Mouse (Mus musculus) intestine, embryonic 14.5 days (tissue): ENCODE results near the gene Nfib. TPM values are rescaled to one million over a fixed set of nuclear protein-coding genes. Genes with fewer than 3 reads are reported as not detected.

Experiments
- ATAC-seq: fragments of 200-750 bp; cut with Nextera tagmentation; replicated peaks from 2 replicates; pipeline ENCODE4 v1.8.0; 2017; ENCODE audit warnings: low read depth, moderate number of reproducible peaks, moderate TSS enrichment, moderate library complexity; ENCODE audit not compliant: low FRiP score, low TSS enrichment
- DNase-seq: peaks from one replicate; pipeline ENCODE4 v3.0.0-alpha.2; 2018; ENCODE audit warnings: low spot score
- H3K27ac ChIP-seq: fragments of 300-500 bp; sonication (generic); 2 replicates; pipeline ENCODE4 v1.5.1; 2014; ENCODE audit warnings: low read depth, mild to moderate bottlenecking, control low read depth
- H3K27me3 ChIP-seq: fragments of 300-500 bp; sonication (generic); replicated peaks from 2 replicates; pipeline ENCODE4 v1.6.1; 2014; ENCODE audit warnings: low read length, control low read depth; ENCODE audit not compliant: control insufficient read depth, insufficient read depth
- H3K36me3 ChIP-seq: fragments of 300-500 bp; sonication (generic); 2 replicates; pipeline ENCODE4 v1.6.1; 2014; ENCODE audit warnings: low read length, control low read depth; ENCODE audit not compliant: control insufficient read depth, insufficient read depth
- H3K4me1 ChIP-seq: fragments of 300-500 bp; sonication (generic); replicated peaks from 2 replicates; pipeline ENCODE4 v1.6.1; 2014; ENCODE audit warnings: low read length, control low read depth, mixed read lengths; ENCODE audit not compliant: control insufficient read depth, insufficient read depth
- H3K4me2 ChIP-seq: fragments of 300-500 bp; sonication (generic); 2 replicates; pipeline ENCODE4 v1.6.1; 2014; ENCODE audit warnings: low read length
- H3K4me3 ChIP-seq: fragments of 300-500 bp; sonication (generic); 2 replicates; pipeline ENCODE4 v1.5.1; 2014; ENCODE audit warnings: low read depth, low read length, control low read depth, mixed read lengths
- H3K9ac ChIP-seq: fragments of 300-500 bp; sonication (generic); 2 replicates; pipeline ENCODE4 v1.6.1; 2014; ENCODE audit warnings: mild to moderate bottlenecking, low read length
- H3K9me3 ChIP-seq: fragments of 300-500 bp; sonication (generic); 2 replicates; pipeline ENCODE4 v1.6.1; 2016; ENCODE audit warnings: low read length, control low read depth; ENCODE audit not compliant: control insufficient read depth
- WGBS: fragments of 180-500 bp; shearing (Covaris S2); extraction: QIAGEN DNeasy Blood & Tissue Kit; methylation state at CpG from one replicate; pipeline ENCODE4 v1.1.7; 2014; 5-methylcytosine and 5-hydroxymethylcytosine counted together
- polyA plus RNA-seq: library from polyadenylated mRNA; unstranded; fragments of >200 nt; fragmentation: Nextera tagmentation; extraction: Ambion mirVana; gene quantifications from 2 replicates; pipeline ENCODE4 v1.2.1, GENCODE M21; 2014

Gene Nfib
- polyA plus RNA-seq, 1 experiment from 2014 or later, result 61.7 TPM

- Histone ChIP-seq H3K9me3 (no peaks in the 10 kb centered on the region), H3K4me1 (peaks cover 21% of the 10 kb centered on the region), H3K27me3 (no peaks in the 10 kb centered on the region), H3K4me2 (no peak overlapping the region), H3K27ac (no peak overlapping the region), H3K9ac (no peak overlapping the region), H3K4me3 (no peak overlapping the region), H3K36me3 (no peaks in the 10 kb centered on the region)
- WGBS, result 85% methylated on average over 4 of the region's 4 CpGs
- DNase-seq (no peak), ATAC-seq (no peak)
Observed at GRCm38 (mm10) chr4:82364696-82365385, 340.7 kb downstream of the Nfib start.

DNA sequence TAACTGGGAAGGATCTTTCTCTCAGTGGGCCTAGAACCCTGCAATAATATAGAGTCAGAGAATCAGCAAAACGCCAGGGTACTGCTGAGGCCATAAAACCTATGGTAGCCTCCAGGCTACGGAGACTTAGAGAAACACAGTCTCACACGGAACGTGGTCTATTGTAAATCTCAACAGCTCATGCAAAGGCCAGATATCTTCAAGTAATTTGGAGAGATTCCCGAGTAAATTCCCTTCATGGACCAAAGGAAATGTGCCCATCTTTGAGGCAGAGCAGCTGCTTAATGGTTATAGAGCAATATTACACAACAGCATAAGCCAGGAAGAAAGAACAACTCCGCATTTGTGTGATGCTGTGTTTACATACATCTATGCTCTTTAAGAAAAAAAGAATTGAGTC lies 341.6 kb downstream of the Nfib start:
- Histone ChIP-seq H3K9ac (no peak overlapping the region), H3K4me2 (no peak overlapping the region), H3K27me3 (no peaks in the 10 kb centered on the region), H3K4me3 (no peak overlapping the region), H3K36me3 (peaks cover 3% of the 10 kb centered on the region; the same call in 1 of the 2 replicates), H3K4me1 (peaks cover 21% of the 10 kb centered on the region), H3K27ac (no peak overlapping the region), H3K9me3 (no peaks in the 10 kb centered on the region)
- WGBS, result 60% methylated on average over 6 of the region's 6 CpGs
- DNase-seq (no peak), ATAC-seq (no peak)

DNA sequence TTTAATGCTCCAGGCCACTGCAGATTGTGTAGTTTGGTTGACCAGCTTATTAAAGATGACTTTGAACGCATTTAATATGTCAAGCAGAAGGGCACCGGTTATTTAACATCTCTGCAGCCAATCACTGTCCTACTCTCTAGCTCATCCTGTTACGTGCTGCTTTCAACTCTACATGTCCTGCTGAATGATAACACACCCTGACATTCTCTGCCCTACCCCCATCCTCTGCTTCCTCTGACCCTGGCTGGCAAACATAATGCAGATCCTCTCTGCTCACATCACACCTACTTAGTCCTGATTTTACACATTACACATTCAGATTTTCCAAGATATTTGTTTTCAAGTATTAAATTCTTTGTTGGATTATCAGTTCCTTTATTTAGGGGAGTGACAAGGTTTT lies 343.3 kb downstream of the Nfib start:
- DNase-seq, result no peak
- no peak overlapping the region for H3K4me3 ChIP-seq
- H3K9ac ChIP-seq, result no peak overlapping the region
- H3K9me3 ChIP-seq, result no peaks in the 10 kb centered on the region
- WGBS, result 59% methylated on average over 3 of the region's 3 CpGs
- peaks cover 8% of the 10 kb centered on the region for H3K36me3 ChIP-seq
- H3K27ac ChIP-seq, result no peak overlapping the region
- no peak for ATAC-seq
- peaks cover 21% of the 10 kb centered on the region for H3K4me1 ChIP-seq
- H3K4me2 ChIP-seq, result no peak overlapping the region
- no peaks in the 10 kb centered on the region for H3K27me3 ChIP-seq

GRCm38 (mm10) chr4:82360081-82360511 lies 345.5 kb downstream of the Nfib start:
- H3K4me3 ChIP-seq, result no peak overlapping the region
- no peaks in the 10 kb centered on the region for H3K9me3 ChIP-seq
- peaks cover 11% of the 10 kb centered on the region for H3K36me3 ChIP-seq
- no peak overlapping the region for H3K27ac ChIP-seq
- ATAC-seq (no peak), DNase-seq (no peak)
- H3K4me1 ChIP-seq, result peaks cover 21% of the 10 kb centered on the region
- 82% methylated on average over 4 of the region's 4 CpGs for WGBS
- H3K9ac ChIP-seq, result no peak overlapping the region
- no peak overlapping the region for H3K4me2 ChIP-seq
- H3K27me3 ChIP-seq, result no peaks in the 10 kb centered on the region

- peaks cover 11% of the 10 kb centered on the region for H3K36me3 ChIP-seq
- no peaks in the 10 kb centered on the region for H3K9me3 ChIP-seq
- no peak overlapping the region for H3K27ac ChIP-seq
- no peaks in the 10 kb centered on the region for H3K27me3 ChIP-seq
- DNase-seq, result no peak
- H3K9ac ChIP-seq, result no peak overlapping the region
- H3K4me2 ChIP-seq, result no peak overlapping the region
- ATAC-seq, result no peak
- WGBS, result 80% methylated on average over 3 of the region's 3 CpGs
- H3K4me1 ChIP-seq, result peaks cover 21% of the 10 kb centered on the region
- H3K4me3 ChIP-seq, result no peak overlapping the region
Observed at GRCm38 (mm10) chr4:82359110-82359509, 346.4 kb downstream of the Nfib start.

DNA sequence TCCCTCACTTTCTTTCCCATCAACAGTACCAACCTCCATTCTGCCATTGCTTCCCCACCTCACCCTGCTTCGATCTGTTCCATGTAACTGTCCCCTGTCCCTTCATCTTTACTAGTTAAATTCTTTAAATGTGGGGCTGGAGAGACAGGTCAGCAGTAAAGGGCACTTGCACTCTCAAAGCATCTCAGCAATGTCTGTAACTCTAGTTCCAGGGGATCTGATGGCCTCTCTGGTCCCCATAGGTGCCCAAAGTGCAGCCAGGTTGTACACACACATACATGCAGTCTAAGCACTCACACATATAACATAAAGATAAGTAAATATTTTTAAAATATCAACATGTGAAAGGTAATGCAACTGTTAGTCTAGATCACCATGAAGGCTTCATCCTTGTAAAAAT lies 356.5 kb downstream of the Nfib start:
- H3K36me3 ChIP-seq, result peaks cover 40% of the 10 kb centered on the region
- DNase-seq, result no peak

GRCm38 (mm10) chr4:82344787-82345186 lies 360.8 kb downstream of the Nfib start:
- 20% methylated on average over 4 of the region's 4 CpGs for WGBS
- H3K9me3 ChIP-seq, result no peaks in the 10 kb centered on the region
- no peaks in the 10 kb centered on the region for H3K27me3 ChIP-seq
- no peak overlapping the region for H3K4me2 ChIP-seq
- no peak overlapping the region for H3K9ac ChIP-seq
- H3K36me3 ChIP-seq, result peaks cover 27% of the 10 kb centered on the region
- no peak overlapping the region for H3K4me3 ChIP-seq
- H3K27ac ChIP-seq, result peak overlapping the region; percentile 54; the same call in 1 of the 2 replicates
- no peak for DNase-seq
- no peak for ATAC-seq
- peaks cover 10% of the 10 kb centered on the region for H3K4me1 ChIP-seq

More for the DNA sequence above, 356.5 kb downstream of the Nfib start:
- Histone ChIP-seq H3K9ac (no peak overlapping the region), H3K27me3 (no peaks in the 10 kb centered on the region), H3K4me2 (no peak overlapping the region), H3K9me3 (no peaks in the 10 kb centered on the region), H3K4me3 (no peak overlapping the region), H3K4me1 (peaks cover 10% of the 10 kb centered on the region), H3K27ac (no peak overlapping the region)
- WGBS, result 88% methylated on average over 1 of the region's 1 CpGs
- ATAC-seq, result no peak

DNA sequence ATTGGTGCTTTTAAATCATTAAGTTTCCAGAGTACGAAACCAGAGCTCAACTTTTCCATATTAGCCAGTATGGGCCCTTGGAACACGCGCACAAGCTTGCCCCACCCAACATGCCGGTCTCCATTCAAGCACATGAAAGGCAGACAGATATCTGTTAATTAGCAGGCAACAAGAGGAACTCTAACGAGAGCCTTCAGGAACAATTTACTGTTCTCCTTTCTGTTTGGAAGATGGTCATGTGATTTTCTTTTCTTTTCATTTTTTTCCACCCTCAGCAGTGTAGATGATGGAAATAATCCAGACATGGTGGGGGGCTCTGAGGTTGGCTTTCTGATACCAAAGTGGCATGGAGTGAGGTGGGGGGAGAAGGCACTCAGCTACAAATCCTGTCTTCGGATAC lies 361.3 kb downstream of the Nfib start:
- H3K4me1 ChIP-seq, result peaks cover 10% of the 10 kb centered on the region
- no peaks in the 10 kb centered on the region for H3K27me3 ChIP-seq
- peaks cover 23% of the 10 kb centered on the region for H3K36me3 ChIP-seq
- no peak overlapping the region; the same call in 1 of the 2 replicates for H3K27ac ChIP-seq
- H3K9ac ChIP-seq, result no peak overlapping the region
- 81% methylated on average over 6 of the region's 6 CpGs for WGBS
- H3K9me3 ChIP-seq, result no peaks in the 10 kb centered on the region
- ATAC-seq, result no peak
- no peak overlapping the region for H3K4me3 ChIP-seq
- H3K4me2 ChIP-seq, result no peak overlapping the region
- DNase-seq, result no peak

- Histone ChIP-seq H3K4me1 (no peaks in the 10 kb centered on the region), H3K9ac (no peak overlapping the region), H3K36me3 (no peaks in the 10 kb centered on the region), H3K9me3 (no peaks in the 10 kb centered on the region), H3K4me3 (no peak overlapping the region), H3K4me2 (no peak overlapping the region), H3K27me3 (no peaks in the 10 kb centered on the region), H3K27ac (no peak overlapping the region)
- no peak for DNase-seq
- ATAC-seq, result no peak
- WGBS, result 72% methylated on average over 6 of the region's 6 CpGs
Observed at GRCm38 (mm10) chr4:82338930-82339329, 366.6 kb downstream of the Nfib start.
